In genomic region chr13:112331682-112332061, GRCm38 (mm10) we compare ENCODE assay signal across 9 mouse cellular contexts. TPM values are rescaled to one million over a fixed set of nuclear protein-coding genes. Genes with fewer than 3 reads are reported as not detected.
DNase-seq lines count a peak whose midpoint lies in the region; ATAC-seq and TF ChIP-seq lines count a peak whose summit lies in the region.
"Had no signal": no experiment of that assay in that cellular context is flagged by ENCODE, and none has a peak within 500 bp of the region (broad histone marks: within the 10 kb centered on the region; RNA-seq: fewer than 3 reads in every experiment).

No protein-coding gene starts in this region.

- no peaks in the 10 kb centered on the region for H3K9me3 ChIP-seq in liver, embryonic 12.5 days (replicated peaks)
- H3K9me3 ChIP-seq in forebrain, embryonic 11.5 days (ENCODE audit: control insufficient read depth, low read length) = no peaks in the 10 kb centered on the region
- no peaks in the 10 kb centered on the region for H3K9me3 ChIP-seq in hindbrain, embryonic 13.5 days
- no peaks in the 10 kb centered on the region for H3K9me3 ChIP-seq in neural tube, embryonic 12.5 days

- H3K79me2 ChIP-seq in liver, adult 2 months (ENCODE audit: control insufficient read depth, insufficient read depth, low read length) = no peaks in the 10 kb centered on the region

- H3K9ac ChIP-seq in liver, adult 2 months (ENCODE audit: low read depth, low read length) = peak overlapping the region; percentile 69
- H3K9ac ChIP-seq in liver, embryonic 12.5 days = no peak overlapping the region
- peak overlapping the region; percentile 32; the same call in 1 of the 2 replicates for H3K9ac ChIP-seq in forebrain, embryonic 11.5 days (ENCODE audit: low read length)
- peak overlapping the region; percentile 46; the same call in 1 of the 2 replicates for H3K9ac ChIP-seq in hindbrain, embryonic 13.5 days
- H3K9ac ChIP-seq in neural tube, embryonic 12.5 days = no peak overlapping the region

- no peak overlapping the region for H3K4me3 ChIP-seq in liver, adult 2 months (ENCODE audit: insufficient read depth, low read depth, low read length)
- H3K4me3 ChIP-seq in liver, embryonic 12.5 days = no peak overlapping the region
- H3K4me3 ChIP-seq in forebrain, embryonic 11.5 days (ENCODE audit: low read depth, low read length) = no peak overlapping the region
- 0 out of 2 replicates have a peak overlapping the region, but pooled peaks have one; percentile 0 for H3K4me3 ChIP-seq in hindbrain, embryonic 13.5 days
- no peak overlapping the region for H3K4me3 ChIP-seq in neural tube, embryonic 12.5 days

- peaks cover 19% of the 10 kb centered on the region for H3K4me1 ChIP-seq in liver, adult 2 months (ENCODE audit: control insufficient read depth, insufficient read depth, low read length)
- H3K4me1 ChIP-seq in liver, embryonic 12.5 days = no peaks in the 10 kb centered on the region
- H3K4me1 ChIP-seq in forebrain, embryonic 11.5 days (replicated peaks; ENCODE audit: control insufficient read depth, insufficient read depth, low read length) = peaks cover 11% of the 10 kb centered on the region
- peaks cover 28% of the 10 kb centered on the region for H3K4me1 ChIP-seq in hindbrain, embryonic 13.5 days (replicated peaks)
- H3K4me1 ChIP-seq in neural tube, embryonic 12.5 days = peaks cover 17% of the 10 kb centered on the region

- TF ChIP-seq CTCF in liver, adult 2 months (IDR thresholded peaks at IDR 0.05; ENCODE audit: low read depth, low read length) = no peak

- peak overlapping the region; percentile 56 for H3K27ac ChIP-seq in liver, adult 2 months (replicated peaks; ENCODE audit: insufficient read depth, low read depth, low read length)
- H3K27ac ChIP-seq in liver, embryonic 12.5 days = no peak overlapping the region
- H3K27ac ChIP-seq in forebrain, embryonic 11.5 days (ENCODE audit: low read depth, low read length) = peak overlapping the region; percentile 71
- peak overlapping the region; percentile 83 for H3K27ac ChIP-seq in hindbrain, embryonic 13.5 days
- peak overlapping the region; percentile 33 for H3K27ac ChIP-seq in neural tube, embryonic 12.5 days

- ATAC-seq in liver, embryonic 12.5 days = no peak
- peak; percentile 66 for ATAC-seq in forebrain, embryonic 11.5 days (replicated peaks; ENCODE audit: low FRiP score)
- ATAC-seq in hindbrain, embryonic 13.5 days (ENCODE audit: low FRiP score) = peak; percentile 77
- peak; percentile 43; the same call in 1 of the 2 replicates for ATAC-seq in neural tube, embryonic 12.5 days (ENCODE audit: low FRiP score, low read depth)

- no peaks in the 10 kb centered on the region for H3K36me3 ChIP-seq in liver, adult 2 months (ENCODE audit: control insufficient read depth, insufficient read depth, low read length)
- H3K36me3 ChIP-seq in liver, embryonic 12.5 days = no peaks in the 10 kb centered on the region
- no peaks in the 10 kb centered on the region for H3K36me3 ChIP-seq in forebrain, embryonic 11.5 days (ENCODE audit: control insufficient read depth, insufficient read depth, low read length)
- no peaks in the 10 kb centered on the region for H3K36me3 ChIP-seq in hindbrain, embryonic 13.5 days
- no peaks in the 10 kb centered on the region for H3K36me3 ChIP-seq in neural tube, embryonic 12.5 days

- no peak for DNase-seq in liver, adult 2 months (ENCODE audit: extremely low read depth, low read depth, low spot score)
- DNase-seq in forebrain, embryonic 11.5 days (ENCODE audit: low spot score) = no peak
- no peak for DNase-seq in adrenal gland, postnatal 4 days (ENCODE audit: low spot score in 2 of 2)
- no peak for DNase-seq in cerebellum, adult 9-11 months

- TF ChIP-seq POLR2A in liver, adult 2 months (IDR thresholded peaks at IDR 0.05; ENCODE audit: extremely low read depth, insufficient read depth, low read length) = no peak

- 68% methylated on average over 1 of the region's 1 CpGs for WGBS in liver, adult 2 months
- WGBS in liver, embryonic 12.5 days (ENCODE audit: insufficient replicate concordance) = 48% methylated on average over 1 of the region's 1 CpGs
- 23% methylated on average over 1 of the region's 1 CpGs for WGBS in forebrain, embryonic 11.5 days
- WGBS in hindbrain, embryonic 13.5 days = 10% methylated on average over 1 of the region's 1 CpGs
- WGBS in neural tube, embryonic 12.5 days = 13% methylated on average over 1 of the region's 1 CpGs

- H3K4me2 ChIP-seq in liver, embryonic 12.5 days = no peak overlapping the region
- peak overlapping the region; percentile 21; the same call in 1 of the 2 replicates for H3K4me2 ChIP-seq in forebrain, embryonic 11.5 days (ENCODE audit: low read depth, low read length, severe bottlenecking)
- peak overlapping the region; percentile 29 for H3K4me2 ChIP-seq in hindbrain, embryonic 13.5 days
- peak overlapping the region; percentile 43 for H3K4me2 ChIP-seq in neural tube, embryonic 12.5 days (replicated peaks)
- H3K4me2 ChIP-seq: liver, embryonic 11.5 days had no signal

- H3K27me3 ChIP-seq in liver, adult 2 months (ENCODE audit: control insufficient read depth, insufficient read depth, low read length) = no peaks in the 10 kb centered on the region
- H3K27me3 ChIP-seq in liver, embryonic 12.5 days (replicated peaks) = no peaks in the 10 kb centered on the region
- no peaks in the 10 kb centered on the region for H3K27me3 ChIP-seq in forebrain, embryonic 11.5 days (ENCODE audit: control insufficient read depth, insufficient read depth, low read length)
- H3K27me3 ChIP-seq in hindbrain, embryonic 13.5 days = no peaks in the 10 kb centered on the region
- no peaks in the 10 kb centered on the region for H3K27me3 ChIP-seq in neural tube, embryonic 12.5 days (replicated peaks)

RNA-seq across cellular contexts. Expression of gene Ankrd55, which starts 43.4 kb away (rescaled TPM):
- total RNA-seq in liver, adult 2 months (2014; rRNA removed) = 0.09 and 0.40 TPM in 2 replicates
- 0.10 and 0.17 TPM in 2 replicates for polyA plus RNA-seq in liver, adult 2 months (2012; rRNA removed)
- 0.08 and 0.26 TPM in 2 replicates for polyA plus RNA-seq in liver, embryonic 12.5 days (2016; fragmentation: Nextera tagmentation; extraction: Ambion mirVana)
- 1.1 and 1.3 TPM in 2 replicates for polyA plus RNA-seq in forebrain, embryonic 11.5 days (2014; fragmentation: Nextera tagmentation; extraction: Ambion mirVana)
- polyA plus RNA-seq in hindbrain, embryonic 13.5 days (2015; fragmentation: Nextera tagmentation; extraction: Ambion mirVana) = 4.8 and 5.1 TPM in 2 replicates
- 3.5 and 3.8 TPM in 2 replicates for polyA plus RNA-seq in neural tube, embryonic 12.5 days (2016; fragmentation: Nextera tagmentation; extraction: Ambion mirVana)
- 1 to 10 TPM; 3.6 to 4.3 TPM for total RNA-seq in adrenal gland, postnatal 4 days (2021)
- total RNA-seq: hematopoietic stem cell, adult 5-6 weeks had no signal

Comparison
In these comparisons a context has a peak if more than half of its experiments do, and no peak if none do; other contexts are left out.
1. H3K9ac ChIP-seq: peak in liver, adult 2 months (single experiment), forebrain, embryonic 11.5 days (single experiment) and hindbrain, embryonic 13.5 days (single experiment); none in liver, embryonic 12.5 days (single experiment) and neural tube, embryonic 12.5 days (single experiment).